Mouse (Mus musculus) activated CD4-positive, CD25-positive, alpha-beta regulatory T cell, adult 4 months (primary cell): Measurements from ENCODE around the gene Otx1. TPM values are rescaled to one million over a fixed set of nuclear protein-coding genes. Genes with fewer than 3 reads are reported as not detected.

ENCODE experiments used
- ATAC-seq: one replicate; pipeline ENCODE4 v1.8.0; 2017
- polyA plus RNA-seq, 2 experiments: library from polyadenylated mRNA; unstranded; fragments of 100-300 nt; shearing (Covaris generic); gene quantifications; one replicate each; pipeline ENCODE4 v1.2.1; 2017

The Otx1 gene
- under 1 TPM in 1 of 2 experiments, not detected in 1; 0.27 TPM for polyA plus RNA-seq

DNA sequence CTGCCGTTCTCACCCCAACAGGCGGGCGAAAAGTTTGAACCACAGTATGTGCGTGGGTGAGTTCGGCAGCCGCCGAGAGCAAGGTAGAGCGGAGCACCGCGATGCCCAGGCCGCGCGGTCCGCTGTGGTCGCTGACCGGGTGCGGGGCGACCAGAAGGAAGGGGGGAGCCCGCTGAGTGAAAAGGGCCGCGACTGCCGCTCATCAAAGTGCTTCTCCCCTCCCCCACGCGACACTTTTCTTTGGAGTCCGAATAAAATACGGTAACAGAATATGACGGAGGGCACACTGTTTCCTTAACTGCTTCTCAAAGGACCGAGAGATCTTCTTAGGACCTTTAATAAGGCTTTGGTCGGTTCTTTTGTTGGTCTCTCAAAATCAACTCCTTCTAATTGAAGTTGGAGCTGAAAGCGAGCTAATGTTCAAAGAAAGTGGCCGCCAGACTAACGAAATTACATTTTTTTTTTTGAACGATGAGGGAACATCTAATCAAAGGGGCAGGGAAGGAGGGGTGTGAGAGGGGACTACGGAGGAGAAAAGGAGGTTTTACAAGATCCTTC lies at the start of gene Otx1:
Otx1 (minus strand) TSS at position 115 of the 558 bp plus-strand sequence.
- ATAC-seq: no peak

DNA sequence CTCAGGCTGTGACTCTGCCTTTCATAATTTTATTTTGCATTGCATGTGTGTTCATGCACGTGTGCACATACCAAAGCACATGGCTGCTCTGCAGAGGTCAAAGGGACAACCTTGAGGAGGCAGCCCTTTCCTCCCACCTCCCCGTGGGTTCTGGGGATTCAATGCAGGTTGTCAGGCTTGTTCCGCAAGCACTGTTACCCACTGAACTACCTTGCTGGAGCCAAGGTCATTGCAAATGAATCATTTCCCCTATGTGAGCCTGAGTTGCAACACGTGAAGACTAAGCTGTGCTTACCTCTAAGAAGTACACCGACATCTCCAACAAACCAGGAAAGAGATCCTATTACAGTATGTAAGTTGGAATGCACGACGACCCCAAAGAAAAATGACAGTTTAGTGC lies 48.2 kb upstream of the Otx1 start:
- ATAC-seq: no peak

DNA sequence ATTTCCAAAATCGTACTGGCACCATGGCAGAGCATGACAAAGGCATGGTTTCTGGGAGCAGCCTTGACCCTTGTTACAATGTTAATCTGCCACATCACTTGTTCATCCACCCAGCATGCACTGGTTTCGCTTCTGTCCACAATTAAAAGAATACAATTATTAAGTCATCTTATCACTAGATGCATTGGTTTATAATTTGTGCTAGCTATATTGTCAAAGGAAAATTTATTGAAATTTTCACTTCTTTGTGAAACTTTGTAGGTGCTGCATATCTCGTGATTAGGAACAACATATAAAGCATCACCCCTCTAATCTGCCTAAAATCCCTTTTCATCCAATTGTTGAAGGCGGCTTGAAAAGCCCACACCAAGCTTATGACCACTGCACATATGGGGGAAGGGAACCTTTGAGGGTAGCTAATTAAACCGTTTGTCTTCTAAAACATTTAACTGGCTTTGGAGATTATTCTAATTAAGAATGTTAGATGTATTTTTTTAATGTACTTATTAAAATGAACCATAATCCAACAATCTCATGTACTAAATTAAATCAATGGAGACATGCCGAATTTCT lies 37.2 kb upstream of the Otx1 start:
- ATAC-seq: no peak

DNA sequence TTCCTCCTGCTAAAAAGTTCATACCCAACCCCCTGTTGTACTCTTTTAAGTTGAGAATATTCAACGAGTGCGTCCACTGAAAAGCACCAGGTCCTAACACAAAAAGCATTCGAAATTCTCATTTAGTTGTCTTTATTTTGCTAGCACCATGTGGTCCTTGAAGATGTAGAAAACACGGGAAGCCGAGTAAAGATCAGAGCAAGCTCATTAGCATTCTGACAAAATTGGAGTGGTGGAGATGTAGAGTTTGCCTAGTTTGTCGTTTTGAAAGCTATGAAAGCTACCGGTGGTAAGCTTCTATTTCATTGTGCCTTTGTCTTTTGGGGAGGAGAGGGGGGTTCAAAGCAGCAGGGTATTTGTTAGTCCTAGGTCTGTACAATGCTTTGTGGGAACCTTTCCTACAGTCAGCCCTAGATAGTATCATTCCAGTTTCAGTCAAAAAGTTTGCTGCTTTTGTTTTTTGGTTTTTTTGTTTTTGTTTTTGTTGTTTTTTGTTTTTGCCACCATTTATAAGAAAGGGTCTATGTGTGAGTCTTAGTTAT lies 31.9 kb upstream of the Otx1 start:
- no peak for ATAC-seq

DNA sequence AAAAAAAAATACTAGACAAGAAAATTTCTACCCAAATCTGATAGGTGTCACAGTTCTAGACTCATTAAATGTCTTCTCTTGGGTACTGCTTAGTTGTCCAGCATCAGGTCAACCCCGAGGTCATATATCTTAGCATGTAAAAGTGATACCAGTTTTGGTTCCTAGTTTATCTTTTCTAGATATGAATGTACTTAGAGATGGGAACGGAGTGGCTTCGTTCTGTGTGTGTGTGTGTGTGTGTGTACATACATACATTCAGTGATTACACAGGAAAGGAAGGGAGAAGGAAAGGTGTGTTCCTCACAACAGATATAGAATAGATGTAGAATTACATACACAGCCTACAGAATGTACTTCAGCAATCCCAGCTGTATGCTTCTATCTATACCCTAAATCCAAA lies 30.9 kb upstream of the Otx1 start:
- no peak for ATAC-seq

DNA sequence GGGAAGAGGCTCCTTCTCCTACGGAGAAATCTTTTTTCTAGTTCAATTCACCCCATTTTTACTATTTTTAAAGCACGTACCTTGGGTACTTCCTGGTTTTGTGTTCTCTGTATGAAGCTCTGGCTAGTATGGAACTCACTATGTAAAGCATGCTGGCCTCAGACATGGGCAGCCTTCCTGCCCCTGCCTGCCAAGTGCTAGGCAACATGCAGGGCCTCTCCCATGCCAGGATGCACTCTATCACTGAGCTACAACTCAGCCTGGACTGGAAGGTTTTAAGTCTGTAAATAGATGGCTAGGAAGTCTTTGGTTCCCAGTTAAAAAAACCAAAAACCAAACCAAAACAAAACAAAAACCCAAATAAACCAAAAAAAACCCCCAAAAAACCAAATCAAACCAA lies 17.9 kb upstream of the Otx1 start:
- ATAC-seq: no peak

DNA sequence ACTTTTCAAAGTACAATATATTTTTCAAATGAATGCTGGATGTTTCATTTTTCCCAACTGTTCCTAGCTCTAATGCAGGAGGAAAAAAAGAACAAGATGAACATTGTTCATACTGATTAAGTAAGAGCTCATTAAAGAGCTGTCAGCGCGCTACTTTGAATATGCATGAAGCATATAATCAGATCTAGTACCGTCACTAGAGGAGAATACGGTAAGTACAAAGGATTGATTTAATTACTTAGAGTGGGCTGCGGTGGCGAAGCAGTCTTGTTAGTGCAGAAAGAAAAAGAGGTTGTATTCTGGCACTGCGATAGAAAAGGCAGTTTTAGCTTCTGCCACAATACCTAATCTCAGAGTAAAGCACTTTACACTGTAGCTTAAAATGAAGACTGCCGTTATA lies 14.7 kb upstream of the Otx1 start:
- ATAC-seq: no peak

DNA sequence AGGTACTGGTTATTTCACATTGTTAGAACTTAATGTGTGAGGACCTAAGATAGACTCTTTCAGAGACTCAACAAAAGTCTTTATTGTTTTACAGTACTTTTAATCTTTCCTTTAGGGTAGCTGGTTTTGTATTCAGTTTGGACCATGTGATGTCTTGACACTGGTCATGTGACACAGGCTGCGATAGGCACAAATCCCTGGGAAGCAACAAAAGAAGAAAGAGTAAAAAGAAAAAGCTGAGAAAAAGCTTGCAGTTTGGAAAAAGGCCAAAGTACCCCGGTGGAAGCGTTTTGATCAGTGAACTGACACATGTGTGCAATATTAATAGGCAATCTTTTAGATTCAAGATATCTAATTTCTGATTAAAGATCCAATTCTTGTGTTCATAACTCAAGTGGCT lies 13.6 kb upstream of the Otx1 start:
- ATAC-seq: no peak

DNA sequence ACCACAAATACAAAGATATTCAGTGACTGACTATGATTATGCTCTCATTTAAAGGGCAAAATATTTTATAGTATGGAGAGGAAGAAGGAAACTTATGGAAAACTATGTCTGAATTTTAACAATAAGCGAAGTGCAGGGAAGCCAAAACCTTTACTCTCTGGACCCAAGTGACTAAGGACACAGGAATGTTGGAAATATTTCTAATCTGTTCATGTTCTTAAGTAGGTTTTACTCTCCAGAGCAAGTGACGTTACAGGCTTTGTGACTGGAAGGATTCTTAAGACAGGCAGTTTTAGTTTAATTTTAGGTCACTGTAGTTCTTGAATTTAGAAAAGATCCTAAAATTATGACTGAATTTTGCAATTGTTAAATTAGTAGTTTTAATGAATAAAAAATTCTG lies 6.1 kb upstream of the Otx1 start:
- no peak for ATAC-seq

DNA sequence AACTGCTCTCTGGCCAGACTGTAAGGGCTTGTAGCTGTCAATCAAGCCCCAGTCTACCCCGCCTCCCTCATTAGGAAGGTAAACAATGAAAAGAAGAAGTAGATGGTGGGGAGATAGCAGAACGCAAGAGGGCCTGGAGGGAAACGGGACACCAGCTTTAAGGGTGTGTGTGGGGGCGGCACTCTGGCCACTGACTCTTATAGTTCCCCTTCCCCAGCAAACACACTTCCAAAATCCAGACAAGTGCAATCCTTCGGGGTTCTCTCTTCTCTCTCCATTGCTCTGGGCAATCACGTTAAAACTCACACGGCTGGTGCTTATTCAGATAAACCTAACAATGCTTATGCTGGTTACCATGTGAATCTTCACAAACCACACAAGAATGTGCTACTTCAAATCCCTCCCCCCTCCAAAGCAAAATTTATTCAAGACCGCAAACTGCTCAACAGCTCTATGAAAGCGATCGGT lies 5.5 kb upstream of the Otx1 start:
- ATAC-seq: no peak

DNA sequence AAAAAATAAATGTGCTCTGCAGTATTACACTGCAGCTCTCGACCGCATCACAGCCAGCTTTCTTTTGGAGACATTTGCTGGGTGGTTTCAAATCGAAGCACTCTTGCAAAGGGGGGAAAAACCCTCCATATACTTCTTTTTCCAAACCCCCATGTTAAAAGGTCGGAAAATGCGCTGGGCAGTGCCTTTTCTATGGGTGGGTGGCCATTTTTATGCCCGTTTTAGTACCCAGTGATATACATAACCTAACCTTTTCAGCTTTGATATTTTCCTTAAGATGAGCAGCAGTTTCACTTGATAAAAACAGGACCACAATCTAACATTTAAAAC lies 5.0 kb upstream of the Otx1 start:
- ATAC-seq: no peak

DNA sequence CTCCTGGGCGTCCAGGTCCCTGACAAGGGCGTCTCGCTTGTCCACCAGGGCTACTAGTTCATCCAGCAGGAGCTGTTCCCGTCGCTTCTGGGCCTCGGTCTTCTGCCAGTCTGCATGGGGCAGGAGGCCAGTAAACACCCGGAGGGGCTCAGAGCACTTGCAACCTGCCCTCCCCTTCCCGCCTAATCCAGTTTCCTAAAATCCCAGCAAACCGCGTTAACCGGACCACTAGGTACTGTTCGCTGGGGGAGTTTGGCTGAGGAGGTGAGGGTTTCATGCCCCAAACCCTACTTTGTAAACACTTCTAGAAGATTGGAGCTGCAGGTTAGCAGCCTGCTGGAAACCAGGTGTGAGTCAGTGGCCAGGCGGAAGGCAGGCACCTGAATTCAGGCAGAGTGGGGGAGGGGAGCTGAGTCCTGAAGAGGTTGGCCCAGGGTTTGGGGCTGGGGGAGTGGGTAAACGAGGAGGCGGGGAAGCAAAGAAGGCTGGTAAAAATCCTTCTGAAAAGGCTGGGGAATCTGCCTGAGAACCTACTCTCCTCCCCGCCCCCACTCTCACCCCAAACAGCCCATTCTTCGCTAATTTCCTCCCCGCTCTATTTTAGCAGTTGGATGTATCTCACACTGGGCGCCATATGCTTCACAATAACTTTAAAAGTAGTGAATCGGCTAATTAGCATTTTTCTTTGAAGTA lies 4.5 kb upstream of the Otx1 start:
- no peak for ATAC-seq

DNA sequence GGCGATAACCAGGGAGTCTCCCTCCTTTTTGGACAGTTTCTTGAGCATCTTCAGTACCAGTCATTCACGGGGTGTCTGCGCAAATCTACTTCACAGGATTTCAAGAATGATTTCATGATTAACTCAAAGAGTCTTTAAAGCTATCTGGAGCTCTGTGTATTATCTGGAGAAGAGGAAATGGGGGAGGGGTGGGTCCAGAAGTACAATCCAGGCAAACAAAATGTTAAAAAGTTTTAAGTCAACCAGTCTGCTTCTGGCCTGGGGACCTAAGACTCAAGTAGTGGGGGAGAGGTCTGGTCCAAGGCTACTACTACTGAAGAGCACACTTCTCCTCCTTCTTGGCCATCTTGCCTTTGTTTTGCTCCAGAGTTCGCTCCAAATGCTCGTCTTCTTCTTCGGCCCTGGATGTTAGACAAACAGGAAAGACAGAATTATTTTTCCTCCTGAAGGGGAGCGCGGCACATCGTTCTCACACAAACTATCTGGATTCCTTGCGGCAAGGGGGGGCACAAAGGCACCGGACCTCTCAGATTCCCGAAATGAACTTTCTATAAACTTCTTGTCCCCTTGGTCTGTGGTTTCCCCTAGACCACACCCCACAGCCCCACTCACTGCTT lies 3.9 kb upstream of the Otx1 start:
- ATAC-seq: no peak

DNA sequence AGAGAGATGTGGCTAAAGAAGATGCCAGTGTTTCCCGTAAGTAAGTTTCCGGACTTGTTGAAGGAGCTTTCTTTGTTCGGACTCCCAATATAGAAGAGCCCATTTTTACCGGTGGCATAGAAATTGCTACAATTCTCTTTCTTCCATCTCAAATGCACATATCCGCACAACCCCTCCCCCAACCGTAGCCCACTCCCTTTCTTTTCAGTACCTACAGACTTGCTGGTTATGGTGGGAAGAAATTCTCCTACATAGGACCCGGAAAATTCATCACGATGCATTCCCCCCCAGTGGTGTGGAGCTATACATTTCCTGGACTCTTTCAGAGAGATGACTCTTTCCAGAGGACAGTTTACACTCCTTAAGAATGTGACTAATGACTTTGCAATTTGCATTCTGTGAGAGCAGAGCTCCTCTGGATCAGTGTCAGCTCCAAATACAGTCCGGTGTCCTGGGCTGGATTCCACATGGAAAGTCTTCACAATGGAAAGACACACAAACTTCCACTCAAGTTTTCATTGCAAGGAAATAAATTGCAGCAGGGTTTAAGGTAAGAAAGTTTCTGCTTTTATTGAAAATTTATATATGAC lies 2.7 kb upstream of the Otx1 start:
- ATAC-seq: no peak

DNA sequence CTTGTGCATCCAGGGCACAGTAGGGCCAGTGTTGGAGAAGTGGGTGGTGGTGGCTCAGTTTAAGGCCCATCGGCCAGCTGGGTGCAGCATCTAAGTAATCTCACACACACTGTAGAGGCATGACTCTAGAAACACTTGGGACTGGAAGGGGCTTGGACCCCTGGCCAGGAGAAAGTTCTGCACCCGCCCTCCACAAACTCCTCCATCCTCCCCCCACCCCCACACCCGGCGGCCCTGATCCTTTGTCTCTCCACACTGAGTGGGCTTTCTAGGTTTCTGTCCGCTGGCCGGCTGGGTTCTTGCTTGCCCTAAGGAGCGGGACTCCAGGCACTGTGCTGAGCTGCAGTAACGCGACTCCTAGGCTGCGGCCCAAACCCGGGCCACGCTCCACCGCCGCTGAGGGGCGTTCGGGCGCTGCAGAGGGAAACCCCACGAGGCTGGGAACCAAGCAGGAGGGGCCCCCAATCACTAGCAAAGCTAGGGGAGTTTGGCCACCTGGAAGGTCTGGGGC lies 1.7 kb upstream of the Otx1 start:
- no peak for ATAC-seq

DNA sequence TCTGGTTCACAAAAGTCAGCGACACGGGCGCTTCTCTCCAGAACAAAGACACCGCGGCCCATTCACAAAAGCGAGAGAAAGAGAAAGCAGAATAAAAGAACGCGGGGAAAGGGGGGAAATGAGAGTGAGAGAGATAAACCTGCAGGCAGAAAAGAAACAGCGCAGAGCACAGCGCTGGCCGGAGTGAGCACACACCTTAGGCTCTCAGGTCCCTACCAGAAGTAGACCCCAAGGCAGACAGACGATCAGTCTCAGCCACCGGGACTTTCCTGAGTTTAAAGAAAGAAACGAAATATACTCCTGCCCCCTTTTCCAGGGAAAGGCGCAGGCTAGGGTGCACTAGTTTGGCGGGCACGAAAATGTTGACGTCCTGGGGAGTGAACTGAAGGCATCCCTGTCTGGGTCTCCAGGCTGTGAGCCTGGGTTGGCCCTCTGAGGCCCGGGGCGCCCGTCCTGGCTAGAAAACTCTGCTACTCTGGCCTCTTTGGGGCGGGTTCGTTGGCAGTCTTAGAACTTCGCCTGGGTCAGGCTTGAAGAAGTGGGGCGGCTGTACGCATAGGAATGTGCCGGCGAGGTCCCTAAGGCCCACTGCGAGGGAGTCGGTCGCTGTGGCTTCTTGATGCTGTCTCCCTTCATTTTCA lies 764 bp upstream of the Otx1 start:
- ATAC-seq: no peak

DNA sequence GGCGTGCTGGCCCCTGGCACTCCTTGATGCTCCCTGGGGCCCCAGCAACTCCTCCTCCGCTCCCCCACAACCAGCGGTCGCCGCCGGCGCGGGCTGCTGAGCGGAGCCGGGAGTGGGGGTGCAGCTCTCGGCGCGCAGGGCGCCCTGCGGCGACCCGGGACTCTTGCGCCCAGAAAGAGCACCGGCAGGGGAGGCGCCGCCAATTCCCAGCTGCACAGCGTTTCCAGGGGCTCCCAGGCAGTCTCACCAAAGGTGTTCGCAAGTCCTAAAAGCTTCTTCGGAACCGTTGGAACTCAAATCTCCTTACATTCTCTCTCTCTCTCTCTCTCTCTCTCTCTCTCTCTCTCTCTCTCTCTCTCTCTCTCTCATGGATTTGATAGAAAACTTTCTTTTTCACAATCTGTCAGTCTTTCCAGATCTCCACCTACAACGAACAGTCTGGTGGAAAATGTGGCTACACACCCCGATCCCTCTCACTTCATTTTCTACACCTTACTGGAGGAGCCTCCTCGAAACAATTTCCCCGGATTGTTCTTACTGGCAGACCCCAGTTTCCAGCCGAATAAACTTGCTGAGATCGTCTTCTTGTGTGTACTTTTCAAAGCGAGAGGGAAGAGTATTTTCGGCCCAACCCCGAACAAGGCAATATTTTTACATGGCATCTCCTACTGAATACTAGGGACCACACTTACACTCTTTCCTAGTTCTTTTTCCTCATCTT lies 475 bp downstream of the Otx1 start:
- no peak for ATAC-seq

DNA sequence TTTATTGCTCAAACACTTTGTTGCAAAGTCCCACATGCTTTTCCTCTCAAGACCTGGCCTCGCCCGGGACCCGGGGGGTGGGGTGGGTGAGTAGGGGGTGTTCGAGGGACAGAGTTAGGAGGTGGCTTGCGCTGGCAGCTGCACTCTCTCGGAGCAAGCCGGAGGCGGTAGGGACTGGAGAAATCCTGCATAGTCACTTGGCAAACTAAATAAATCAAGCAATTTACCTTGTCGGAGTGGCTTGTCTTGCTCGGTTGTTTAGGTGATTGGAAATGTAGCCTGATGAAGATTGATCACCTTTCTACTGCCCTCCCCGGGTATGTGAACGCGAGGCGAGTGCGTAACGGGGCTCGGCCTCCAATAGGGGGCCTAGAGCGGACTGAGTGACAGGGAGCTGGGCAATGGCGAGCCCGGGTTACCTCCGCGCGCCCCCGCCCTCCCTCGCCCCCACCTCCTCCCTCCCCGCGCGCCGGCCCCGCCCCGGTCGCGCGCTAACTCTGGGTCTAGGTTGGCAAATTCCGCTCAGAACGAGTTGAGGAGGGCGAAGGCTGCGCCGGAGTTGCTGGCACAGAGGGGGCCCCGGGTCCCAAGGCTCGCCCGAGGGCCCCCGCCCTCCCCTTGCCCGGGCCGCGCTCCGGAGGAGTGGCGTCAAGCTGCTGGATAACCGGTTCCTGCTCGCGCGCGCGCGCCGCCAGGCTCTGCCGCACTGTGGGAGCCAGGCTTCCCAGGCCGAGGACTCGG lies 1.2 kb downstream of the Otx1 start:
- ATAC-seq: no peak

DNA sequence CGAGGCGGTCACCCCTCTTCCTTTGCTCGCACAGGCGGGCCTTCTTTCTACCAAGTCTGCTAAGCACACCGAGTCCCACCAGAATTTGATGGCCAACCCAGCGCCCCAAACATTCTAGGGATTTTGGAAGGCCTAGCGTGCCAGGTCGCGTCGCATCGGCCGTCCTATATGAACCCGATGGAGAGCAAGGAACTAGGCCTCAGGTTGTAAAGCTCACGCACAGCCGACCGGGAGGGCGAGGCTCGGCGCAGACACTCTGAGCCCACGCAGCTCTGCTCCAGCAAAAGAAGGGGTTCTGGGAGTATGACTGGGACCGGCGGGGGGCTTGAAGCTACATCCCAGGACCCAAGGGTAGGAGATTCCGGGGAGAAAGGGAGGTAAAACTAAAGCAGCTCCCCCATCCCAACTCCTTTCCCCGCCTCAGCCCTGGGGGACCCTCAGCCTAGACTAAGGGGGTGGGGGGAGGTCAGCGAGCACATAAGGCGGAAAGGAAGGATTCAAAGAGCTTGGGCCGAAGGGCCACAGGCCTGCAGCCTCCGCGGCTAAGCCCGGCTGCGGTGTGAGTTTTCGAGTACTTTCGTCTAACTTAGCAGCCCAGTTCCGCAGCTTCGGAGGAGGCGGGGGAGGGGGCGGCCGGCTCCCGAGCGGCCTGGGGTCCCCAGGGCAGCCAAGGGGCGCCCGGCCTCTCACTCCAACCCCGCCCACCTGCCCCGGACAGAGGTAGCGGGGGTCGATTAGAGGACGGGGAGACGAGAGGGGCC lies 2.2 kb downstream of the Otx1 start:
- ATAC-seq: no peak
